Mouse (Mus musculus): ENCODE measurements around the gene Tmtc4. TPM values are rescaled to one million over a fixed set of nuclear protein-coding genes. Genes with fewer than 3 reads are reported as not detected.
A peak's percentile ranks its signal among the peaks of the same experiment; 100 is the strongest.

The Tmtc4 gene
- polyA plus RNA-seq, 1 experiment from 2014 or later = 50.3 TPM

GRCm38 (mm10) chr14:122978871-122979270, 5.0 kb downstream of the Tmtc4 start:
- Histone ChIP-seq H3K36me3 (ENCODE audit: control insufficient read depth, insufficient read depth, low read length) (no peaks in the 10 kb centered on the region), H3K9me3 (ENCODE audit: control insufficient read depth, low read length) (no peaks in the 10 kb centered on the region), H3K9ac (ENCODE audit: low read length) (no peak overlapping the region), H3K27ac (ENCODE audit: low read depth, low read length) (no peak overlapping the region), H3K4me3 (ENCODE audit: low read depth, low read length) (no peak overlapping the region), H3K4me1 (ENCODE audit: control insufficient read depth, insufficient read depth, low read length) (peaks cover 24% of the 10 kb centered on the region), H3K4me2 (ENCODE audit: low read depth) (no peak overlapping the region), H3K27me3 (ENCODE audit: control insufficient read depth, insufficient read depth, low read length) (no peaks in the 10 kb centered on the region)
- ATAC-seq (ENCODE audit: insufficient read depth, low FRiP score, low TSS enrichment) (no peak), DNase-seq (ENCODE audit: low spot score) (no peak)
- 88% methylated on average over 3 of the region's 3 CpGs for WGBS

GRCm38 (mm10) chr14:122977797-122978140, 6.1 kb downstream of the Tmtc4 start:
- Histone ChIP-seq H3K9me3 (ENCODE audit: control insufficient read depth, low read length) (no peaks in the 10 kb centered on the region), H3K9ac (ENCODE audit: low read length) (no peak overlapping the region), H3K4me2 (ENCODE audit: low read depth) (no peak overlapping the region), H3K4me1 (ENCODE audit: control insufficient read depth, insufficient read depth, low read length) (peaks cover 20% of the 10 kb centered on the region), H3K27ac (ENCODE audit: low read depth, low read length) (no peak overlapping the region), H3K4me3 (ENCODE audit: low read depth, low read length) (no peak overlapping the region), H3K27me3 (ENCODE audit: control insufficient read depth, insufficient read depth, low read length) (no peaks in the 10 kb centered on the region), H3K36me3 (ENCODE audit: control insufficient read depth, insufficient read depth, low read length) (no peaks in the 10 kb centered on the region)
- WGBS = 83% methylated on average over 1 of the region's 1 CpGs
- no peak for DNase-seq (ENCODE audit: low spot score)
- ATAC-seq (ENCODE audit: insufficient read depth, low FRiP score, low TSS enrichment) = no peak

DNA sequence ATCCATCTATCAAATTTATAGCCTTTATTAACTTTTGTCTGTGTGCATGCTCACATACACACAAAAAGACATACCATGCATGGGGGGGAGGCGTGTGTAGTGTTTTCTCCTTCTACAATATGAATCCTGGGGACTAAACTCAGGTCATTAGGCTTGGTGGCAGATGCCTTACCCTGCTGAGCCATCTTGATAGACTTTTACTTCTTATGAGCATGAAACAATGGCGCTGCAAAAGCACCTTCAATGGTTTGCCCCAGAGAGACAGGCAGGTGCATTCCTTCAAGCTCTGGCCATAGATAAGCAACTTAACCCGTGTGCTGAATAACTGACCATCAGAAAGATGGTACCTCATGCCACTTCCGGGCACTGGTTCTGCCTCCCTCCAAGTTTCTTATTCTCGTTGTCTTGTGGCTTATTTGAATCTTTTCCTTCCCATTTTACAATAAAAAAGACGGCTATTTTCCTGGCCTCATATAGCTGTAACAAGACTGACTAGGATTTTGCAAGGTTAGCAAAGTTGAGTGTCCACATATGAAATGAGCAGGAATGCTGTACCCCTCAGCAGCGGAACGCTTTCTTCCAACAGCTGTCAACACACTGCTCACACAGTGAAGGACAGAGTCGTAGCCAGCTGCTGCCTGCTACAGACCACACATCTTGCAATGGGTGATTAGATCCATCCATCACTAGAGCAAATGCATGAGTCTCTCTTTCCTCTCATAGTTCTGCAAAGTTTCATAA, 6.6 kb downstream of the Tmtc4 start:
- peaks cover 20% of the 10 kb centered on the region for H3K4me1 ChIP-seq (ENCODE audit: control insufficient read depth, insufficient read depth, low read length)
- H3K27ac ChIP-seq (ENCODE audit: low read depth, low read length) = no peak overlapping the region
- no peaks in the 10 kb centered on the region for H3K36me3 ChIP-seq (ENCODE audit: control insufficient read depth, insufficient read depth, low read length)
- no peak overlapping the region for H3K4me3 ChIP-seq (ENCODE audit: low read depth, low read length)
- H3K9ac ChIP-seq (ENCODE audit: low read length) = no peak overlapping the region
- no peaks in the 10 kb centered on the region for H3K27me3 ChIP-seq (ENCODE audit: control insufficient read depth, insufficient read depth, low read length)
- H3K4me2 ChIP-seq (ENCODE audit: low read depth) = no peak overlapping the region
- DNase-seq (ENCODE audit: low spot score) = peak; percentile 31
- H3K9me3 ChIP-seq (ENCODE audit: control insufficient read depth, low read length) = no peaks in the 10 kb centered on the region
- no peak for ATAC-seq (ENCODE audit: insufficient read depth, low FRiP score, low TSS enrichment)
- 75% methylated on average over 9 of the region's 9 CpGs for WGBS

DNA sequence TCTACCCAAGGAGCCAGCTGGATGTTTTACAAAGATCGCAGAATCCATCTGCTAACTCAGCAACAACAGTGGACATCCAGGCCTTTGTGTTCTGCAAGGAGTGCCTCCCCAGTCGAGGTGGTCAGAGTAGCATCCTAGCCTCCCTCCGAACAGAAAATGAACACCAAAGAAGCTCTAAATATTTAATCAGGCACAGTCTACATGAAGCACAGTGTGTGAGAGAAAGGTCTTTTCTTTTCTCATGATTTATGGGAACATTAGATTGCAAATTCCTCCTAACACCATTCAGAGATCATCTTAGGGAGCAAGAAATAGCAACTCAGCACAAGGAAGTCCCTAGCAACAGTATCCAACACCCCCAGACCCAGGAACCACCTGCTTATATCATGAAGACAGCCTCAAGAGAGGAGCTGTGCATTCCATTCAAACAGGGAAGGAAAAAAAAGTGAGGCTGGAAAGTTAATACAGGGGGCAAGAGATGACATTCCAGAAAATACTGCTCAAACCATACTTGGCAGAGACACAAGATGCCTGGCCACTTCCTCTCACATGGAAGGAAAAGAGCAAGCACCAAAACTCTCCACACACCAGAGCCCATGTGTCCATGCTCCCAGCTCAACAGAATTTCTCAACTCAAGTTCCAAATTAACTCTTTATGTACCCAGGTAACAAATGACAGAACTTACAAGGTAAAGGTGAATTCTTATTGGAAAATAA, 8.8 kb downstream of the Tmtc4 start:
- H3K4me2 ChIP-seq (ENCODE audit: low read depth) = no peak overlapping the region
- 32% methylated on average over 3 of the region's 3 CpGs for WGBS

DNA sequence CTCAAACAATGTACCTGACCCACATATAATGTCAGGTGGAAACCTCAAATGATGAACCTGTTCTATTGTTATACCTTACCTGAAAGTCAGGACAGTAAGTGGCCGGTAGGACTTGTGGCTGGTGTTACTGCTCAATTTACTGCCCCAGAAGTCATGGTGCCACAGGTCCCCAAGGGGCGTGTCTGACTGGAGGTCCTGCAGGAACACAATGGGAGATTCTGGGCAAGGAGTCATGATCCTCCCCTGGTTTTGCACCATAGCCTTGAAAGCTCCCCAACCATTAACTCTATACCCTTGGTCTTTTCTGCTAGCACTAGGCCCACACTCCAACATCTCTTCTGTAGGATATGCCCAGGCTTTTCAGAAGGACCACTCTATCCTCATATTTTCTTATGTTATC, 10.7 kb downstream of the Tmtc4 start:
- 95% methylated on average over 2 of the region's 2 CpGs for whole genome bisulfite sequencing
- ATAC-seq (ENCODE audit: insufficient read depth, low FRiP score, low TSS enrichment) (no peak), DNase-seq (ENCODE audit: low spot score) (no peak)
- Histone ChIP-seq H3K9me3 (ENCODE audit: control insufficient read depth, low read length) (no peaks in the 10 kb centered on the region), H3K27ac (ENCODE audit: low read depth, low read length) (no peak overlapping the region), H3K4me3 (ENCODE audit: low read depth, low read length) (no peak overlapping the region), H3K4me2 (ENCODE audit: low read depth) (no peak overlapping the region), H3K36me3 (ENCODE audit: control insufficient read depth, insufficient read depth, low read length) (no peaks in the 10 kb centered on the region; the same call in none of the 2 replicates), H3K4me1 (ENCODE audit: control insufficient read depth, insufficient read depth, low read length) (peaks cover 12% of the 10 kb centered on the region), H3K9ac (ENCODE audit: low read length) (no peak overlapping the region), H3K27me3 (ENCODE audit: control insufficient read depth, insufficient read depth, low read length) (no peaks in the 10 kb centered on the region)

More for the DNA sequence above, 8.8 kb downstream of the Tmtc4 start:
- ATAC-seq (ENCODE audit: insufficient read depth, low FRiP score, low TSS enrichment) (peak; percentile 83), DNase-seq (ENCODE audit: low spot score) (peak; percentile 34)
- no peaks in the 10 kb centered on the region; the same call in 1 of the 2 replicates for H3K36me3 ChIP-seq (ENCODE audit: control insufficient read depth, insufficient read depth, low read length)
- H3K4me1 ChIP-seq (ENCODE audit: control insufficient read depth, insufficient read depth, low read length) = peaks cover 12% of the 10 kb centered on the region
- no peak overlapping the region for H3K4me3 ChIP-seq (ENCODE audit: low read depth, low read length)
- no peak overlapping the region for H3K9ac ChIP-seq (ENCODE audit: low read length)
- no peaks in the 10 kb centered on the region for H3K9me3 ChIP-seq (ENCODE audit: control insufficient read depth, low read length)
- peak overlapping the region; percentile 53; the same call in 1 of the 2 replicates for H3K27ac ChIP-seq (ENCODE audit: low read depth, low read length)
- no peaks in the 10 kb centered on the region for H3K27me3 ChIP-seq (ENCODE audit: control insufficient read depth, insufficient read depth, low read length)

DNA sequence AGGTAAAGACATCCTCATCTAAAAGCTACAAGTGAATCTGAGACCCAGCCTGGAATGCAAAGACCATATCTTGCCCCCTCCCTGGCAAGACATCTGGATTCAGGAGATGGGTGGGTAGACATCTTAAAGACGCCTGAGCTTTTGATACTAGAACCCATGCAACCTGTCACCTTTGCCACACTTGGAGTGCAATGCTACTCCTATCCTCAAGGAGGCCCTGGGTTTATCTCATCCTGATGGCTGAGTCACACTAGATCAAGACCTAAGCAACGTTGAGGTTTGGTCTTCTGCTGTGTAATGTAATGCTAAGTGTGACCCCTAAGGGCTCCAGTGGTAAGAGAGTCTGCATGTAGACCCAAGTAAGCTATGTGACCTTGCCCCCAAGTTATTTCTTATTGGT, 15.8 kb downstream of the Tmtc4 start:
- H3K27me3 ChIP-seq (ENCODE audit: control insufficient read depth, insufficient read depth, low read length) = no peaks in the 10 kb centered on the region
- H3K4me1 ChIP-seq (ENCODE audit: control insufficient read depth, insufficient read depth, low read length) = no peaks in the 10 kb centered on the region
- no peaks in the 10 kb centered on the region; the same call in none of the 2 replicates for H3K36me3 ChIP-seq (ENCODE audit: control insufficient read depth, insufficient read depth, low read length)
- WGBS = 79% methylated on average over 2 of the region's 2 CpGs
- H3K9ac ChIP-seq (ENCODE audit: low read length) = no peak overlapping the region
- H3K9me3 ChIP-seq (ENCODE audit: control insufficient read depth, low read length) = no peaks in the 10 kb centered on the region
- H3K4me2 ChIP-seq (ENCODE audit: low read depth) = no peak overlapping the region
- no peak overlapping the region for H3K4me3 ChIP-seq (ENCODE audit: low read depth, low read length)
- ATAC-seq (ENCODE audit: insufficient read depth, low FRiP score, low TSS enrichment) (no peak), DNase-seq (ENCODE audit: low spot score) (no peak)
- no peak overlapping the region for H3K27ac ChIP-seq (ENCODE audit: low read depth, low read length)

DNA sequence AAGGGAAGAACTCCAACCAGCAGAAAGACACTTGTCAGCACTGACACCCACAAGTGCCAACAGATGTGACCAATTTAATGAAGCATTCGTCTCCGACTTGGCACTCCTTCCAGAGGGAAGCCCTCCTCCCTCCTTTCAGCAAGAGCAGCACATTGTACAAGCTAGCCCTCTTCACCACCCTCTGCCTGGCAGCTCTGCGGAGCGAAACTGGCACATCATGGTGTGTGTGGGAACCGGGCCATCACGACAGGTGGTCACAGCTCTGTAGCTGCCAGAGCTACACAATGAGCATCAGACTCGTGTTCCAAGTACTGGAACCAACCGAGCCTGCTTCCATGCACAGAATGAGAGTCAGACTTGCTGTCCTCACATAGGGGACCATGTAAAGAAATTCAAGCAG, 25.9 kb downstream of the Tmtc4 start:
- 90% methylated on average over 8 of the region's 8 CpGs for WGBS
- H3K36me3 ChIP-seq (ENCODE audit: control insufficient read depth, insufficient read depth, low read length) = no peaks in the 10 kb centered on the region
- DNase-seq (ENCODE audit: low spot score) = no peak
- no peak overlapping the region for H3K27ac ChIP-seq (ENCODE audit: low read depth, low read length)
- no peaks in the 10 kb centered on the region for H3K4me1 ChIP-seq (ENCODE audit: control insufficient read depth, insufficient read depth, low read length)
- no peak overlapping the region for H3K9ac ChIP-seq (ENCODE audit: low read length)
- no peak overlapping the region for H3K4me2 ChIP-seq (ENCODE audit: low read depth)
- H3K9me3 ChIP-seq (ENCODE audit: control insufficient read depth, low read length) = no peaks in the 10 kb centered on the region
- no peaks in the 10 kb centered on the region for H3K27me3 ChIP-seq (ENCODE audit: control insufficient read depth, insufficient read depth, low read length)
- no peak overlapping the region for H3K4me3 ChIP-seq (ENCODE audit: low read depth, low read length)
- ATAC-seq (ENCODE audit: insufficient read depth, low FRiP score, low TSS enrichment) = no peak

DNA sequence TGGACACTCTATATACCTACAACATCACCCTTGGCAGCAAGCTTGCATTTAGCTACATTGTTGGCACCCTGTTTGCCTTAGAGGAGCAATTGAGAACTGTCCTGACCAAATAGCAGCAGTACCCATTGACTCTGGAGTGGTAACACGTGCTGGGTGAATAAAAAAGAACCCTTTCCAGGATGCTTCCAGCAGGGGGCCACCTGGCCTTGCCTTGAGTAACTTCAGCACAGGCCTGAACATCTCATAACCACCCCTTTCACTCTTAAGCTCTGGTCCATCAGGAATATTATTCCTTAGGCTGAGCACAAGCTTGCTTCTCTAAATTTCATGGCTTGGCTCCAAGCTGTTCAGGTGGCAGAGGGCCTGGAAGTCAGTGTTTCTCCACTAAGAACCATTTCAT, 30.5 kb downstream of the Tmtc4 start:
- Histone ChIP-seq H3K9me3 (ENCODE audit: control insufficient read depth, low read length) (no peaks in the 10 kb centered on the region), H3K27ac (ENCODE audit: low read depth, low read length) (no peak overlapping the region), H3K27me3 (ENCODE audit: control insufficient read depth, insufficient read depth, low read length) (no peaks in the 10 kb centered on the region), H3K4me3 (ENCODE audit: low read depth, low read length) (no peak overlapping the region), H3K36me3 (ENCODE audit: control insufficient read depth, insufficient read depth, low read length) (no peaks in the 10 kb centered on the region), H3K4me1 (ENCODE audit: control insufficient read depth, insufficient read depth, low read length) (no peaks in the 10 kb centered on the region), H3K9ac (ENCODE audit: low read length) (no peak overlapping the region), H3K4me2 (ENCODE audit: low read depth) (no peak overlapping the region)
- 24% methylated on average over 1 of the region's 1 CpGs for WGBS
- peak; percentile 56 for DNase-seq (ENCODE audit: low spot score)
- ATAC-seq (ENCODE audit: insufficient read depth, low FRiP score, low TSS enrichment) = peak; percentile 59; the same call in 1 of the 2 replicates

DNA sequence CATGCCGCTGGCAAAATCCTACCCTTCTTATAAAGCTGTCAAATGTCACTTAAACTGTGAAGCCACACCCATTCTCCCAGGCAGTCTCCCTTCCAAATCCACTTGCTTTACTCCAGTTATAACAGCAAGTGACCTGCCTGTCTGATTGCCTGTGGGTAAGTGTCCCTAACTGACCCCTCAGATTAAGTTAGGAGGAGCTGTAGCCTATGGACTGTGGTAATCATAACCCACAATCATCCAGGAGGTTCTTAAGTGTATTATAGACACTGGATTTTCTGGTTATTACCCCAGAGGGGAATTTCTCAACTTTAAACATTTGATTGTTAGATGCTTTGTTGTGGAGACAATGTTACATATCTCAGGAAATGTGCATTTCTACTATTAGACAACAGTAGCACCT, 31.3 kb downstream of the Tmtc4 start:
- Histone ChIP-seq H3K36me3 (ENCODE audit: control insufficient read depth, insufficient read depth, low read length) (no peaks in the 10 kb centered on the region), H3K4me2 (ENCODE audit: low read depth) (no peak overlapping the region), H3K9ac (ENCODE audit: low read length) (no peak overlapping the region), H3K27ac (ENCODE audit: low read depth, low read length) (no peak overlapping the region), H3K4me1 (ENCODE audit: control insufficient read depth, insufficient read depth, low read length) (no peaks in the 10 kb centered on the region), H3K27me3 (ENCODE audit: control insufficient read depth, insufficient read depth, low read length) (no peaks in the 10 kb centered on the region), H3K4me3 (ENCODE audit: low read depth, low read length) (no peak overlapping the region), H3K9me3 (ENCODE audit: control insufficient read depth, low read length) (no peaks in the 10 kb centered on the region)
- ATAC-seq (ENCODE audit: insufficient read depth, low FRiP score, low TSS enrichment) (no peak), DNase-seq (ENCODE audit: low spot score) (no peak)
- WGBS = 84% methylated on average over 1 of the region's 1 CpGs
